Mouse (Mus musculus) lung, adult 2 months (tissue): ENCODE results near the gene Mylk4.

Source experiments
- CTCF ChIP-seq: fragments of 200-500 bp; IDR thresholded peaks from 2 replicates; pipeline ENCODE4 v1.5.1; 2011; ENCODE audit warnings: mild to moderate bottlenecking, low read length, control low read depth; ENCODE audit not compliant: insufficient read depth
- POLR2A ChIP-seq: fragments of 200-500 bp; IDR thresholded peaks from 2 replicates; pipeline ENCODE4 v1.6.1; 2011; ENCODE audit warnings: low read depth, mild to moderate bottlenecking, control low read depth, low read length, borderline replicate concordance; ENCODE audit errors: extremely low read depth

GRCm38 (mm10) chr13:32783055-32783454 lies 699 bp downstream of the Mylk4 start:
- no peak; the same call in 1 of the 2 replicates for TF ChIP-seq CTCF
- no peak for TF ChIP-seq POLR2A
